Mouse (Mus musculus) left cerebral cortex, postnatal 25 days (tissue): ENCODE data around the gene Mad2l1bp. TPM values are rescaled to one million over a fixed set of nuclear protein-coding genes. Genes with fewer than 3 reads are reported as not detected.
A peak's percentile ranks its signal among the peaks of the same experiment; 100 is the strongest.

ENCODE experiments used
- DNase-seq, 2 experiments: peaks; one replicate each; pipeline ENCODE4 v3.0.0; 2022; ENCODE audit warnings: low spot score in 2 of 2, mixed read lengths in 1 of 2
- intact Hi-C: fragments of 180-260 bp; cut with DNase I; formaldehyde crosslinking; loops from one replicate; pipeline ENCODE4 v1.15.1; 2025
- total RNA-seq, 2 experiments: library from RNA; stranded (reverse); gene quantifications; 2 replicates each; pipeline ENCODE4 v1.2.3; 2021

The Mad2l1bp gene
- total RNA-seq, 2 experiments from 2014 or later, result 13.0 to 13.5 TPM

- intact Hi-C loops, result no loop called here
- peak; percentile 48 to 88 for DNase-seq
These were observed 33.7 kb downstream of the Mad2l1bp start for GRCm38 (mm10) chr17:46119641-46120040.

DNA sequence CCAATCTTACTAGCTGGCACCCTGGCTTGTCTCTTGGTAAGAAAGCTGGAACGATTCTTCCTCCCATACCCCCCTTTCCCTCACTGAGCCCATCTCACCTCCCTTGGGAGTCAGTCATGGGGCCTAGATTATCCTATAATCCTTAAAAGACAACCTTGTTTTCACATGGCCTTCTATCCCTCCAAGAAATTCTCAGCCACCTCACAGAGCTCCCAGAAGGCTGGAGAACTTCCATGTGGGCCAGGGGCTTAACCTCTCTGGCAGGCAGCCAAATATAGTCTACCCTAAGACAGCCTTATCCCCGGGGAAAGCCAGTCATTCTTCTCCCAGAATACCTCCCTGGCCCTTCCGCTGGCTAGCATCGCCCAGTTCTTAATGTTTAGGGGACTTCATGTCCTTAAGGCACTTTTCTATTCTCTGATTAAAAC lies 34.9 kb downstream of the Mad2l1bp start:
- intact Hi-C loops, result no loop called here
- no peak for DNase-seq

GRCm38 (mm10) chr17:46117623-46118422 lies 35.5 kb downstream of the Mad2l1bp start:
- intact Hi-C loops, result no loop called here
- no peak for DNase-seq

GRCm38 (mm10) chr17:46116881-46117280 lies 36.5 kb downstream of the Mad2l1bp start:
- DNase-seq, result no peak
- intact Hi-C loops, result no loop called here

- intact Hi-C loops, result no loop called here
- no peak for DNase-seq
These were observed 37.2 kb downstream of the Mad2l1bp start for GRCm38 (mm10) chr17:46116138-46116537.

DNA sequence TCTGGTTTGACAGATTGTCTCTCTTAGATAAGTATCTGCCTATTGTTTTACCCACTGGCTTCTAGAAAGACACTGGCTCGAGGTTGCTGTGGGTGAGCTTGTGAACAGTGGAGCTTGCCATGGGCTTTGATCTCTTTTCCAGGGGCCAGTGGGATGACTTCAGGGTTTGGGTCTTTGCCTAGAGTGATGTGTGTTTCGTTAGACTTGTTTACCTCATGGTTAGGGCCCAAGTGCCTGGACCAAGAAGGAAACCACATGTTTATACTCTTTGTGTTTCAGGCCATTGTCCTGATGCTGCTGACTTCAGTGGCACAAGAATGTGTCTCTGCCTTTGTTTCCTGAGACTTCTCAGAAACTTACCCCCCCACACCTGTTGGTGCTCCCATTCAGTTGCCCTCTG lies 37.9 kb downstream of the Mad2l1bp start:
- intact Hi-C loops, result no loop called here
- no peak for DNase-seq

GRCm38 (mm10) chr17:46110402-46111289 lies 42.7 kb downstream of the Mad2l1bp start, which contains the start of gene Mrps18a:
Gene Mrps18a (plus strand): TSS chr17:46110986.
- intact Hi-C loops, result loop anchor here (5.0 kb wide), 1 partner anchor 78 kb away; the partner anchor contains the start of gene Vegfa
- DNase-seq, result peak; percentile 86 to 87

DNA sequence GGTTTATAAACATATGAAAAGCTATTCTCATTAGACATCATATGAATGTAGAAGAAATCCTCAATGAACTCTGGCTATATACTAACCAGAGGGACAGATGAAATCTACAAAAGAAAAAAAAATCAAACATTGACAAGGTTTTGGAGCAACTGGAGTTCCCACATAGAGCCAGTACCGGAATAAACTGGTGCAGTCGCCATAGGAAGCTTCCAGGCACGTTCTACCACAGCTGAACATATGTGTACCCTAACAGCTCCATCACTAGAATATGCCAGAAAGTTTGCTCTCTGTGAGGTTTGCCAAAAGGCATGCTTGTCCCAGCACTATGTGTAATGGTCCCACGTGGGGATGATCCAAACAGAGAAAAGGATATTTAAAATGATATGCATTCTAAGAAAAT lies 45.1 kb downstream of the Mad2l1bp start:
- no peak for DNase-seq
- intact Hi-C loops, result no loop called here

DNA sequence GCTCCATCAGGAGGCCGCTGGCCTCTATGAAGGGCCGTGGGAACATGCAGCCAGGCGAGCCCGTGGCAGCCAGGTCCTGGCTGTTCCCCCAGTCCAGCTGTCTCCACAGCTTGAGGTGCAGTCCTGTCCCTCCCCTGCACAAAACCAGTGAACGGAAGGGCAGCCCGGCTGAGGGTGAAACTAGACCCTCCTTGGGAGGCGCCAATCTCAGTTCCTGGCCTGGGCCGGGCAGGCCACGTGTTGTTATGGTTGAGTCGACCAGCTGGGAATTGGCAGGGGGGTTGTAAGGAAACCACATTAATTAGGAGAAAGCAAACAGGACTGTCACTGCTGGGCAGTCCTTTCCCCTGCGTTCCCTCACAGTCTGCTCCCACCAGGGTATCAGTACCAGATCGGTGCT lies 48.9 kb downstream of the Mad2l1bp start:
- no peak for DNase-seq
- intact Hi-C loops, result no loop called here

- no peak for DNase-seq
- intact Hi-C loops, result no loop called here
These were observed 50.7 kb downstream of the Mad2l1bp start for GRCm38 (mm10) chr17:46102608-46103159.

- intact Hi-C loops, result no loop called here
- DNase-seq, result no peak
These were observed 51.4 kb downstream of the Mad2l1bp start for GRCm38 (mm10) chr17:46101906-46102305.

DNA sequence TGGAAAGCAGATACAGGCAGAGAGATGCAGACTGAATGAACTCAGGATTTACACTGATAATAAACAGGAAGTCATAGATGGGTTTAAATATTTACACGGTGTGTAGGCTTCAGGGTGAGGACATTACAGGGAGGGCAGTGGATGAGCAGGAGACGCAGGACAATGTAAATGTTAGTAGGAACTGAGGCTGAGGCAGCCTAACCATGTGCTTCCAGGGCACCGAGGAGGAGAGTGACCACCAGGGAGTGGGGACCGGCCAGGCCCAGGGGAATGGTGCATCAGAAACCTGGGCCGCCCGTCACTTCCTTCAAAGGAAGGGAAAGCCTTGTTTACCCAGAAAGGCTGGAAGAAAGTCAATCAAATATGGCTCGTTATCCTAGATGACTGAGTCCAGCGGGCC lies 54.8 kb downstream of the Mad2l1bp start:
- intact Hi-C loops, result loop anchor here (10.0 kb wide), 1 partner anchor 254 kb away; no protein-coding TSS in a partner anchor

More for the DNA sequence above, 54.8 kb downstream of the Mad2l1bp start:
- DNase-seq, result no peak

Other genes starting within 250 kb of the Mad2l1bp start
- 100 to 1,000 TPM in 1 of 2 experiments, 10 to 100 TPM in 1; 92.0 to 100 TPM for gene Vegfa, start 121.2 kb downstream of the Mad2l1bp start, total RNA-seq
- gene Mrps18a, start 42.6 kb downstream of the Mad2l1bp start, total RNA-seq, result 10 to 100 TPM; 81.7 to 83.5 TPM
- gene Rsph9, start 9.3 kb downstream of the Mad2l1bp start, total RNA-seq, result 10 to 100 TPM; 17.8 to 20.6 TPM
- gene Gtpbp2, start 7.5 kb upstream of the Mad2l1bp start, total RNA-seq, result 100 to 1,000 TPM; 108 to 119 TPM
- gene Polh, start 49.1 kb upstream of the Mad2l1bp start, total RNA-seq, result 1 to 10 TPM; 6.4 to 6.5 TPM
- 10 to 100 TPM; 40.5 to 41.4 TPM for gene Xpo5, start 49.2 kb upstream of the Mad2l1bp start, total RNA-seq
- 10 to 100 TPM; 33.9 to 35.5 TPM for gene Polr1c, start 94.5 kb upstream of the Mad2l1bp start, total RNA-seq
- gene Yipf3, start 94.5 kb upstream of the Mad2l1bp start, total RNA-seq, result 10 to 100 TPM; 95.5 to 95.9 TPM
- gene Lrrc73, start 100.0 kb upstream of the Mad2l1bp start, total RNA-seq, result 10 to 100 TPM; 72.9 to 79.7 TPM
- gene Tjap1, start 129.5 kb upstream of the Mad2l1bp start, total RNA-seq, result 10 to 100 TPM; 43.9 to 44.9 TPM
- 10 to 100 TPM; 57.3 to 61.6 TPM for gene Dlk2, start 143.9 kb upstream of the Mad2l1bp start, total RNA-seq
- gene Abcc10, start 174.8 kb upstream of the Mad2l1bp start, total RNA-seq, result 10 to 100 TPM in 1 of 2 experiments, 1 to 10 TPM in 1; 8.6 to 11.5 TPM
- 10 to 100 TPM; 58.8 to 67.8 TPM for gene Zfp318, start 230.2 kb upstream of the Mad2l1bp start, total RNA-seq